Mouse (Mus musculus): ENCODE results near the gene Shank1. TPM values are rescaled to one million over a fixed set of nuclear protein-coding genes. Genes with fewer than 3 reads are reported as not detected.

Gene Shank1
- polyA plus RNA-seq, 1 experiment from 2014 or later, result 26.4 TPM

- H3K9me3 ChIP-seq, result no peaks in the 10 kb centered on the region
- H3K4me3 ChIP-seq (replicated peaks), result peak overlapping the region; percentile 47
- 0 out of 2 replicates have a peak, but pooled peaks cover 9% of the 10 kb centered on the region for H3K36me3 ChIP-seq
- peaks cover 37% of the 10 kb centered on the region for H3K27me3 ChIP-seq
- peak overlapping the region; percentile 82 for H3K4me2 ChIP-seq (replicated peaks)
- peak; percentile 82 for ATAC-seq
- peak overlapping the region; percentile 94 for H3K27ac ChIP-seq
- peaks cover 49% of the 10 kb centered on the region for H3K4me1 ChIP-seq (replicated peaks)
- under 1% methylated on average over 54 of the region's 54 CpGs for WGBS
- peak overlapping the region; percentile 68 for H3K9ac ChIP-seq (replicated peaks)
Observed at GRCm38 (mm10) chr7:44359908-44360672, 50.0 kb downstream of the Shank1 start.

GRCm38 (mm10) chr7:44360792-44361301 is 50.8 kb downstream of the Shank1 start:
- Histone ChIP-seq H3K27me3 (peaks cover 29% of the 10 kb centered on the region), H3K4me3 (replicated peaks) (peak overlapping the region; percentile 47), H3K36me3 (0 out of 2 replicates have a peak, but pooled peaks cover 9% of the 10 kb centered on the region), H3K9me3 (no peaks in the 10 kb centered on the region), H3K4me2 (replicated peaks) (peak overlapping the region; percentile 82), H3K4me1 (replicated peaks) (peaks cover 42% of the 10 kb centered on the region), H3K27ac (peak overlapping the region; percentile 94), H3K9ac (replicated peaks) (peak overlapping the region; percentile 68; the same call in 1 of the 2 replicates)
- ATAC-seq, result peak; percentile 34
- WGBS, result 8% methylated on average over 21 of the region's 21 CpGs

GRCm38 (mm10) chr7:44372678-44373077 is 62.6 kb downstream of the Shank1 start:
- Histone ChIP-seq H3K36me3 (no peaks in the 10 kb centered on the region), H3K9ac (replicated peaks) (no peak overlapping the region), H3K4me1 (replicated peaks) (peaks cover 12% of the 10 kb centered on the region), H3K27ac (no peak overlapping the region), H3K4me3 (replicated peaks) (no peak overlapping the region), H3K9me3 (no peaks in the 10 kb centered on the region), H3K27me3 (no peaks in the 10 kb centered on the region), H3K4me2 (replicated peaks) (no peak overlapping the region)
- 91% methylated on average over 8 of the region's 8 CpGs for WGBS
- ATAC-seq, result no peak

- peak overlapping the region; percentile 59 for H3K4me3 ChIP-seq (replicated peaks)
- H3K4me2 ChIP-seq (replicated peaks), result peak overlapping the region; percentile 84
- no peak; the same call in 1 of the 2 replicates for ATAC-seq
- no peaks in the 10 kb centered on the region for H3K36me3 ChIP-seq
- no peaks in the 10 kb centered on the region for H3K27me3 ChIP-seq
- WGBS, result 14% methylated on average over 7 of the region's 7 CpGs
- H3K27ac ChIP-seq, result no peak overlapping the region
- H3K4me1 ChIP-seq (replicated peaks), result peaks cover 12% of the 10 kb centered on the region
- peak overlapping the region; percentile 30; the same call in 1 of the 2 replicates for H3K9ac ChIP-seq (replicated peaks)
- H3K9me3 ChIP-seq, result no peaks in the 10 kb centered on the region
Observed at GRCm38 (mm10) chr7:44373460-44373859, 63.4 kb downstream of the Shank1 start.

GRCm38 (mm10) chr7:44373889-44374652 is 64.0 kb downstream of the Shank1 start:
- under 1% methylated on average over 19 of the region's 19 CpGs for WGBS
- H3K4me3 ChIP-seq (replicated peaks), result peak overlapping the region; percentile 59
- H3K27ac ChIP-seq, result peak overlapping the region; percentile 61
- H3K36me3 ChIP-seq, result no peaks in the 10 kb centered on the region
- peak overlapping the region; percentile 84 for H3K4me2 ChIP-seq (replicated peaks)
- peak overlapping the region; percentile 69 for H3K9ac ChIP-seq (replicated peaks)
- peak; percentile 94 for ATAC-seq
- H3K9me3 ChIP-seq, result no peaks in the 10 kb centered on the region
- peaks cover 12% of the 10 kb centered on the region for H3K4me1 ChIP-seq (replicated peaks)
- H3K27me3 ChIP-seq, result no peaks in the 10 kb centered on the region

GRCm38 (mm10) chr7:44374756-44375155 is 64.7 kb downstream of the Shank1 start:
- H3K27ac ChIP-seq, result peak overlapping the region; percentile 61
- H3K4me1 ChIP-seq (replicated peaks), result peaks cover 12% of the 10 kb centered on the region
- no peaks in the 10 kb centered on the region for H3K27me3 ChIP-seq
- H3K4me3 ChIP-seq (replicated peaks), result peak overlapping the region; percentile 59
- peak; percentile 18 for ATAC-seq
- no peaks in the 10 kb centered on the region for H3K9me3 ChIP-seq
- 1% methylated on average over 5 of the region's 5 CpGs for WGBS
- H3K4me2 ChIP-seq (replicated peaks), result peak overlapping the region; percentile 84
- no peaks in the 10 kb centered on the region for H3K36me3 ChIP-seq
- H3K9ac ChIP-seq (replicated peaks), result peak overlapping the region; percentile 69

- H3K4me1 ChIP-seq (replicated peaks), result peaks cover 12% of the 10 kb centered on the region
- H3K36me3 ChIP-seq, result no peaks in the 10 kb centered on the region
- H3K27me3 ChIP-seq, result no peaks in the 10 kb centered on the region
- H3K27ac ChIP-seq, result peak overlapping the region; percentile 61
- peak overlapping the region; percentile 69 for H3K9ac ChIP-seq (replicated peaks)
- WGBS, result 2% methylated on average over 10 of the region's 10 CpGs
- peak overlapping the region; percentile 59 for H3K4me3 ChIP-seq (replicated peaks)
- H3K9me3 ChIP-seq, result no peaks in the 10 kb centered on the region
- H3K4me2 ChIP-seq (replicated peaks), result peak overlapping the region; percentile 84
- ATAC-seq, result no peak
Observed at GRCm38 (mm10) chr7:44375207-44375606, 65.2 kb downstream of the Shank1 start.

- H3K9me3 ChIP-seq, result no peaks in the 10 kb centered on the region
- H3K4me3 ChIP-seq (replicated peaks), result no peak overlapping the region
- H3K36me3 ChIP-seq, result no peaks in the 10 kb centered on the region
- no peaks in the 10 kb centered on the region for H3K27me3 ChIP-seq
- no peak for ATAC-seq
- 56% methylated on average over 3 of the region's 3 CpGs for WGBS
- no peak overlapping the region for H3K4me2 ChIP-seq (replicated peaks)
- H3K4me1 ChIP-seq (replicated peaks), result peaks cover 12% of the 10 kb centered on the region
- H3K27ac ChIP-seq, result no peak overlapping the region
- H3K9ac ChIP-seq (replicated peaks), result no peak overlapping the region
Observed at GRCm38 (mm10) chr7:44375793-44376192, 65.7 kb downstream of the Shank1 start.

- no peaks in the 10 kb centered on the region for H3K27me3 ChIP-seq
- no peak overlapping the region for H3K4me2 ChIP-seq (replicated peaks)
- WGBS, result 62% methylated on average over 4 of the region's 4 CpGs
- H3K9me3 ChIP-seq, result no peaks in the 10 kb centered on the region
- H3K36me3 ChIP-seq, result no peaks in the 10 kb centered on the region
- H3K4me3 ChIP-seq (replicated peaks), result no peak overlapping the region
- H3K4me1 ChIP-seq (replicated peaks), result peaks cover 18% of the 10 kb centered on the region
- H3K9ac ChIP-seq (replicated peaks), result no peak overlapping the region
- no peak overlapping the region for H3K27ac ChIP-seq
- ATAC-seq, result no peak
Observed at GRCm38 (mm10) chr7:44378290-44378689, 68.2 kb downstream of the Shank1 start.

- Histone ChIP-seq H3K27me3 (peaks cover 16% of the 10 kb centered on the region; the same call in 1 of the 2 replicates), H3K9me3 (no peaks in the 10 kb centered on the region), H3K4me1 (replicated peaks) (peaks cover 21% of the 10 kb centered on the region), H3K4me3 (replicated peaks) (no peak overlapping the region), H3K4me2 (replicated peaks) (no peak overlapping the region), H3K36me3 (no peaks in the 10 kb centered on the region), H3K27ac (peak overlapping the region; percentile 51), H3K9ac (replicated peaks) (no peak overlapping the region)
- ATAC-seq, result no peak; the same call in 1 of the 2 replicates
- 66% methylated on average over 12 of the region's 12 CpGs for WGBS
Observed at GRCm38 (mm10) chr7:44382541-44382940, 72.5 kb downstream of the Shank1 start.

- H3K9me3 ChIP-seq, result no peaks in the 10 kb centered on the region
- ATAC-seq, result peak; percentile 88
- peak within 1 kb of the TSS; percentile 55 for H3K4me3 ChIP-seq (replicated peaks)
- peak within 1 kb of the TSS; percentile 89 for H3K4me2 ChIP-seq (replicated peaks)
- peak within 1 kb of the TSS; percentile 59 for H3K27ac ChIP-seq
- peak within 1 kb of the TSS; percentile 80 for H3K9ac ChIP-seq (replicated peaks)
- peaks cover 19% of the 10 kb centered on the region; the same call in 1 of the 2 replicates for H3K27me3 ChIP-seq
- peaks cover 21% of the 10 kb centered on the region for H3K4me1 ChIP-seq (replicated peaks)
- whole genome bisulfite sequencing, result 0% methylated on average over 33 of the region's 33 CpGs
- H3K36me3 ChIP-seq, result no peaks in the 10 kb centered on the region
Observed at GRCm38 (mm10) chr7:44383980-44384715, 74.1 kb downstream of the Shank1 start, which contains the start of gene Syt3. Syt3 (plus strand) TSS chr7:44384102.
